Mouse (Mus musculus) lung, postnatal 14 days (tissue): ENCODE data around the gene Ppip5k1.
"Not testable (repeated sequence)": the region's sequence is repeated elsewhere in the genome, so short reads cannot be mapped to it uniquely, and the experiment has no call there.

Experiments
- DNase-seq: peaks from one replicate; pipeline ENCODE4 v3.0.0; 2021

Gene Ppip5k1

DNA sequence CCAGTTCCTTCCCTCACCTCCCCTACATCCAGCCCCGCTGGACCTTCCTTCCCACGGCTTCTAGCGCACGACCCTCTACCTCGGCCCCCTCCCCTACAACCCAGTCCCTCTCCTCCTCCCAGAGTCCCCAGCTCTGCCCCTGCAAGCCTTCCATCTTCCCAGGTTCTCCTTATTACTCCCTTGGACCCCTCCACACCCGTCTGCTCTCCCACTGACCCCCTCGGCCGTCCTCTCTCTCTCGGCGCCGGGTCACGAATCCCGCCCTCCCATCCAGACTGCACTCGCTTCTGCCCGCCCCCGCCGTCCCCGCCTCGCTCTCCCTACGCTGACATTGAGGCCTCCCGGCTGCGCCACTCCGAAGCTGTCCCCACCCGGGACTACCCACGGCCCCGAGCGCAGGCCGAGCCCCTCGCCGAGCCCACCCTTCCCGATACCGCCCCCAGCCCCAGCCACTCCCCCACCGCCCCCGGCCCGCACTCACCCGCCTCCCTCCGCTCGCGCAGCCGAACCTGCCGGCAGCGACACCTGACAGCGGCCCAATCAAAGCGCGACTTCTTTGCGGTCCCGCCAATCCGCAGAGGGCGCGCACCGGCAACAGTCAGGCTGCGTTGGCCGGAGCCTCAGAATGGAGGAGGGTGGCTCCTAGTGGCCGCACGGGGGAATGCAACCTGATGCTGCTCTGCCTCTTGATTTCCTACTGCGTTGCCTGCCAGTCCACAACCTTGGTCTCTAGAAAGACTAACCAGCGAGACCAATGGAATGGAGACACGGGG, at the start of gene Ppip5k1:
Gene Ppip5k1, minus strand, starts transcription at position 577 of the 773 bp plus-strand sequence.
- DNase-seq = peak; percentile 98

DNA sequence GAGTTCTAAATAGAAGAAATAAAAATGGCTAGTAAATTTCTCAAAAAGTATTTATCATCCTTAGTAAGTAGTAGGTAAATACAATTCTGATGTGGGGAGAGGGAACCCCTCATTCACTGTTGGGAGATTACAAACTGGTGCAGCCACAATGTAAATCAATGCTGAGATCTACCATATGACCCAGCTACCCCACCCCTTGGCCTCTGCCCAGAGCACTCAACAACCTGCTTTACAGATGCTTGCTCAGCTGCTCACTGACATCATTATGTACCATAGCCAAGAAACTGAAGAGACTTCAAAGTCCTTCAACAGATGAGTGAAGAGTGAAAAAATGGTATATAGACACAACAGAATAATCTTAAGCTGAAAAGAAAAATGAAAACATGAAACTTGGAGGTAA, 48.1 kb upstream of the Ppip5k1 start:
- no peak for DNase-seq

DNA sequence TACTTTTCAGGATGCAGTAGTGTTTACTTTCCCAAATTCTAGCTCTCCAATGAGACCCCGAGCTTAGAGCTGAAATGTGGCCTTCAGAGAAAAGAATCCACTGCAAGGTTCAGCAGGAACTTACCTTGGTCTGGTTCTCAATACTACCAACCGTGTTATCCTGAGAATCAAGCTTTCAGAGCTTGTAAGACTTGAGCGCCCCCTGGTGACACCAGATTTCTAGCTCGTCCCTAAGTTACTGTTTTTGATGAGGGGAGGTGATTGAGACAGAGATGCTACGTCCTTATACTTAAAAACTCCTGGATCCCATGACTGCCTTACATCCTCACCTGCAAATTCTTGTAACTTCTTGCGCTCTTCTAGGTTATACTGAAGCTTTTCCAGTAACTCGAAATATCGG, 41.4 kb upstream of the Ppip5k1 start:
- DNase-seq = peak; percentile 88

GRCm38 (mm10) chr2:121386961-121387575, 31.9 kb upstream of the Ppip5k1 start, which contains the start of gene Strc:
TSS of gene Strc (minus strand) at chr2:121387168.
- DNase-seq = not testable (repeated sequence)

DNA sequence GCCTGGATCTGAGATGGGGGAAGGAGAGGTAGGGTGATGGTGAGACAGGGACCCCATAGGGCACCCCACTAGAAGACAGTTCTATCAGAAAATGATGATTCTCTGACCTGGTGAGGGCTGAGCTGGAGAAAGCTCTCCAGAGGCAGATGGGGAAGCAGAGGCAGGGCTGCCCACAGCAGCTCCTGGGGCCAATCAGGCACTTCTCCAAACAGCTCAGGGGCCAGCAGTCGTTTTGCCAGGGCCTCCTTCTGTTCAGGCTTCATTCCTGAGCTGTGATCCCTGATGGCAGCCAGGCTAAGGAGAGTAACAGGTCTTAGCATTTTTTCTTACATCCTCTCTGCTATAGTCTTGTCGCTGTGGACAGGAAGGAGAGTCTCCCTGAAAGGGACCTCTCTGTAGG, 19.6 kb upstream of the Ppip5k1 start:
- DNase-seq = no peak

DNA sequence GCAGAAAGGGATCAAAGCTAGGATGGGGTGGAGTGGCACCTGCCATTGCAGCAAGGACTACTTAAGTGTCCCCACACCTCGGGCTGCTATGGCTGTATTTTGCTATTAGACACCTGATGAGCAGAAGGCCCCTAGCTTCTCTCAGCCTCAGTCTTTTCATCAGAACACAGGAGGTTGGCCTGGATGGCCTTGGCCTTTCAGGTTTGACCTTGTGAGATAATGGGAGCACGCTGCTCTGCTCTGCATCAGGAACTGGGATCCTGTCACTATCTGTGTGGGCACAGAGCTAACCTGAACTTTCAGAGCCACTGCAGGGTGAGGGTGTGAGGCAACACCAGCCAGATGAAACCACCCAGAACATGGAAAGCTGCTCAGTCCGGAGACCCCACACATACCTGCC, 17.1 kb upstream of the Ppip5k1 start:
- DNase-seq = no peak

DNA sequence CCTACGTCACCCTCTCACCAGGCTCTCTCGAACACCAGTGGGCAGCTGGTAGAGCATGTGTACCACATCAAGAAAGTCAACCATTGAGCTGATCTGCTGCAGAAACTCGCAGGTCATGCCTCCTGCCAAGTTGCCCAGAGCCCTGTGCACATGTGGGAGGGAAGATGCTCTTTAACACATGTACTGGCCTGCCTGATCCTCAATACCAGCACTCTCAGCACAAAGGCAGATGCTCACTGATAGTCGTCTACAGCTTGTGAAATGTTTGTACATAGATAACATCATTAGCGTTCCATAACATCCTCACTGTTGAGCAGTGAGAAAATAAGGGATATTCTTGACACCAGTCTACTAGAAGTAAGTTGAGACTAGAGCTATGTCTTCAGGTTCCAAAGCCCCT, 15.7 kb upstream of the Ppip5k1 start:
- DNase-seq = no peak

DNA sequence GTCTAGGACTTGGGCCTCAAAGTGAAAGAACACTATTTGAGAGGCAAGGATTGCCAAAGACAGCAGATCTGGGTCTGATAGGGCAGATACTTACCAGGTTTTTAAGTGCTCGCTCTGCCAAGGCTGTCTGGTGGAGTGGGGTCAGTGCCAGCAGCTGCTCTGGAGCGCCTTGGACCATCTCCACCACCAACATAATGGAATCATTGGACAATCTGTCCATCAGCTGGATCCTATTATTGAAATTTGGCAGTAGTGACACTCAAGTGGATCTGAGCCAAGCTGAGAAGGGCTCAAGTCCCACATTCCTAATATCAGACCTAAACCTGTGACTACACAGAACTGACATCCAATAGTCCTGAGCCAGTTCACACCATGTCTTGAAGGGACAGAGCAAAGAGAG, 13.6 kb upstream of the Ppip5k1 start:
- peak; percentile 5 for DNase-seq

GRCm38 (mm10) chr2:121363656-121364055, 8.5 kb upstream of the Ppip5k1 start:
- DNase-seq = no peak

DNA sequence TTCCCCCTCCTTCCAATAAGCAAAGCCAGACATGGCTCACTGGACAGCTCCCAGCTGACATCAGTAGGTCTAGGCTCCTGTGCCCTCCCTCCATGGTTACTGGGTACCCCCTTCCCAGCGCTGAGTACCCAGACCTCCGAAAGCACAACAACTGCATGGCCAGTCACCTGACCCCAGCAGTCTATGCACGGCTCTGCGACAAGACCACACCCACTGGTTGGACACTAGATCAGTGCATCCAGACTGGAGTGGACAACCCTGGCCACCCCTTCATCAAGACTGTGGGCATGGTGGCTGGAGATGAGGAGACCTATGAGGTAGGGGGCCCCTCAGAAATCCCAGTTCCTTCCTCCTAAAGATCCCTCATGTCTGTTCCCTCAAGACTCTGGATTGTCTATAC, 4.3 kb upstream of the Ppip5k1 start:
- DNase-seq = no peak

DNA sequence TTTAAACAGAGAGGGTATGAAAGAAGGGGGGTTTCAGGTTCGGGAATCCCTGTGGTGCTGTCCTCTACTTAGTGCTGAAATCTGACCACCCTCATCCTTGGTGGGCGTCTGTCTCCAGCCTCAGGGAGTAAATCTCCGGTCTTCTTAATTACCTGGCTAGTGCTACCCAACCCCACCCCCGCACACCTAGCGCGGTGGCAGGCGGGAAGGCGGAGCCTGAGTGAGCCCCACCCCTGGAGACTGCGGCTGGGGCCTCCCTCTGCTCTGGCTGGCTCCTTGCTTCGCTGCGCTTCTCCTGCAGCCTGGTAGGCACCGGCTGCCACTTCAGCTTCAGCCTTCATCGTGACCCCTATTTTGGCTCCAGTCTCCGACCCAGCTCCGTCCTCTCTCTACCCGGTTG, 3.2 kb upstream of the Ppip5k1 start:
- peak; percentile 63 for DNase-seq

GRCm38 (mm10) chr2:121357961-121358360, 2.8 kb upstream of the Ppip5k1 start:
- DNase-seq = no peak

- DNase-seq = no peak
Observed at GRCm38 (mm10) chr2:121357494-121357893, 2.3 kb upstream of the Ppip5k1 start, which contains the start of gene Ckmt1. TSS of gene Ckmt1 (plus strand) at chr2:121357714.

DNA sequence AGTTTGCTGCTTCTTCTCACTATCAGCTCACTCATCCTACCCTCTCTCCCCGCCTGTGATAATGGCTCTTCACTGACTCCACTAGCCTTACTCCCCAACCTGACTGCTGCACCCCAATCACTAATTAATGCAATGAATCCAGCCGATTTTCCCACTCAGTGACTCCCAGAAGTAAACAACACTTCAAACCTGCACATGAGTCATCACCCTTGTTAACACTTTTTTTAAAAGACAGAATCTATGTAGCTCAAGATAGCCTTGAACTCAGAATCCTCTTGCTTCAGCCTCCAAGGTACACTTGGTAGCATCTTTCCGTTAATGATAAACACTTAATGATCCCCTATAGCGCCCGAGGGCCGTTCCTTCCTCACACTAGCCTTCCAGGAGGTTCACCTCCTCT, 818 bp downstream of the Ppip5k1 start:
- no peak for DNase-seq

- DNase-seq = no peak
Observed at GRCm38 (mm10) chr2:121353156-121353555, 2.0 kb downstream of the Ppip5k1 start.

DNA sequence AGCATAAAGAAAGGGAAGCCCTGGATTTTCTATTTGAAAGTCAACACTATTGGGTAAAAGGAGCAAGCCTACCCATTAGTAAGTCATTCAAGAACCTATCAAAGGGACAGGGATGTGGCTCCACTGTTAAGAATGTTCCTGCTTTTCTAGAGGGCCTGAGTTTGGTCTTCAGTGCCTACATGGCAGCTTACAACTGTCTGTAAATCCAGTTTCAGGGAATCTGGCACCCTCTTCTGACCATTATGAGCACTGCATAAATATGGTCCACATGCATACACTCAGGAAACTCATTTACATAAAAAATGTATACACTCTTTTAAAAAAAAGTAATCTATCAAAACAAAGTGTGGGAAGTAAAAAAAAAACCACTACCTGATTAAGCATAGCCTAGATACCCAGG, 16.1 kb downstream of the Ppip5k1 start:
- no peak for DNase-seq

GRCm38 (mm10) chr2:121329492-121329891, 25.7 kb downstream of the Ppip5k1 start:
- DNase-seq = no peak

DNA sequence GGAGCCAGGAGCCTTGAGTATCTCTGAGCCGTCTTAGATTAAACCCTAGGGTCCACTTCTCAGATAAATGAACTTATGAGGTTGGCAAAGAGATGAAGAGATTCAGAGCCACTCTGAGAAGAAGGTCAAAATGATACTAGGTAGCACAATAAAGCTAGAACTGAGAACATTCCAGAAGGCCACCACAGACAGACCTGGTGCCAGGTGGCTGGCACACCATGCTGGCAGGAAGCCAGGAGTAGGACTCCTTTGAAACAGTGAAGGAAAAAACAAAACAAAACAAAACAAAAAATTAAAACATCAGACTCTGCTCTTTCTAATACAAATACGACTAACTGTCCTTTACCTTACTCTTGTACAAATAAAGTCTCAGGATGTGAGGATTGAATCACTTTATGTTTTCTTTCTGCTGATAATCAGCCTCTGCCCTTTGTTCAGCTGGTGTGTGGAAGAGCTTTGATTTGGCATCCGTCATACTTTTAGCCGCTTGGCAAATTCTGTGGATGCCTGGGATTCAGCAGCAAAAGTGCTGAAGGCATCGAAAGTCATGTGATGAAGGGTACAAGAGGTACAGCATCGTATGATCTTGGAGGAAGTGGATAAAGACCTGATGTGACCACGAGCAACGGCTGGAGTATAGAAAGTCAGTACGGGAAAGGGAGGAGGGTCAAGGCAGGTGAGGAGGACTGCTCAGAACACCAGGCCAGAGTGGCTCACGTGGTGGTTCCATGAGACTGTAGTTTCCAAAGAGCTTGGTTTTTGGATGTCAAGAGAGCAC, 31.3 kb downstream of the Ppip5k1 start:
- DNase-seq = no peak

- DNase-seq = no peak
Observed at GRCm38 (mm10) chr2:121323041-121323440, 32.2 kb downstream of the Ppip5k1 start.

DNA sequence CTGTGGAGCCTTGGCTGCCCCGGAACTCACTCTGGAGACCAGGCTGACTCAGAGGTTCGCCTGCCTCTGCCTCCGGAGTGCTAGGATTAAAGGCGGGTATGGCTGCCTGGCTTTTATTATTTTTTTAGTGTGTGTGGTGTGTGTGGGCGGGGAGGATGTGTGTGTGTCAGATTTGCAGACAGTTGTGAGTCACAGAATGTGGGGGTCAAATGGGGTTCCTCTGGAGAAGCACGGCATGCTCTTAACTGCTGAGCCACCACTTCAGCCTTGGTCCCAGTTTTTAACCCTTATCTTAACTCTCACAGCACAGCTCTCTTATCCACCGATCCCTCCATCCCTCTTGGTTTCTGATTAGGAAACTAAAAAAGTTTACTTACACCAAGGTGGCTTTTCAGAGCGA, 38.9 kb downstream of the Ppip5k1 start:
- no peak for DNase-seq

DNA sequence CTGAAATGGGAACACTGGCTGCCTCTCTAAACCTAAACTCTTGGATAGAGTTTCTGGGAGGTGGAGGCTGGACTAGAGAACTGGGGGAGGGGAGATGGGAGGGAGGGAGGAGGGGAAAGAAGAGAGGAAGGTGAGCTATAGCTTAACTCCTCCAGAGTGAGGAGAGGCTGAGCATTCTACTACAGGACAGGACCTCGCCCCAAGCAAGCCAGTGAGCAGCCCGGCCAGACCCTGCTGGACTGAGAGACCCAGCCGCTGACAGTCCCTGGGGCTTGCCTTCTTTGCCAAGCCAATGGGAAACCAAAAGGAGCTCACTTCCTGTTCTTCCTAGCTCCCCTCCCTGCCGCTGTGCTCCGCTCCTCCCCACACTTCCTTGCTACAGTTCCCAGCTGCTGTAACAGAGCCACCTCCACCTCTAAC, 46.2 kb downstream of the Ppip5k1 start:
- peak; percentile 43 for DNase-seq

GRCm38 (mm10) chr2:121300036-121300435, 55.2 kb downstream of the Ppip5k1 start:
- DNase-seq = no peak

DNA sequence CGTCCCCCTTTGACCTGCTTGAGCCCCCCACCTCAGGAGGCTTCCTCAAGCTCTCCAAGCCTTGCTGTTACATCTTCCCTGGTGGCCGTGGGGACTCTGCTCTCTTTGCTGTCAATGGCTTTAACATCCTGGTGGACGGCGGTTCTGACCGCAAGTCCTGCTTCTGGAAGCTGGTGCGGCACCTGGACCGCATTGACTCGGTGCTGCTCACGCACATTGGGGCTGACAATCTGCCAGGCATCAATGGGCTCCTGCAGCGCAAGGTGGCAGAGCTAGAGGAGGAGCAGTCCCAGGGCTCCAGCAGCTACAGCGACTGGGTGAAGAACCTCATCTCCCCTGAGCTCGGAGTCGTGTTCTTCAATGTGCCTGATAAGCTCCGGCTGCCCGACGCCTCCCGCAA, 55.7 kb downstream of the Ppip5k1 start:
- DNase-seq = no peak

DNA sequence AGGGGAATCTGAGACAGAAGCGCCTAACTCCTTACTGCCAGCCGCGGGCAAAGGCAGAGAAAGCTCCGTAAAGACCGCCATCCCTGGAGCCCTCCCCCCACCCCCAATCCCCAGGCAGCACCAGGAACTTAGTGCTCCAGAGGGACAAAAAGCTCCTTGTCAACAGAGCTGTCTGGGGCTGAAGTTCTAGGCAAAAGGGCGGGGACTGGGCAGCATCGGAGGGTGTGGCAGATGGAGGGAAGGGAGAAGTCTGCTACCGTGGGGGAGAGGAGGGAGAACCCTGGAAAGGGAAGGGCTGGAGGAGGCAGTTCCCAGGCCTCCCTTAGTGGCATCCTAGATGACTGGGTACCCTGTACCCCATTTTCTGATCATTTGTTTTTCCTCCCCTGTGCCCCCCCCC, 57.1 kb downstream of the Ppip5k1 start:
- DNase-seq = no peak
